ENCODE assay signal across 16 mouse cellular contexts in genomic region chr6:101293036-101293572, GRCm38 (mm10).
A peak's percentile ranks its signal among the peaks of the same experiment; 100 is the strongest.
DNase-seq lines count a peak whose midpoint lies in the region; ATAC-seq lines count a peak whose summit lies in the region.
"Had no signal": no experiment of that assay in that cellular context is flagged by ENCODE, and none has a peak within 500 bp of the region (broad histone marks: within the 10 kb centered on the region; RNA-seq: fewer than 3 reads in every experiment).

No protein-coding gene starts in this region.

- no peaks in the 10 kb centered on the region for H3K27me3 ChIP-seq in kidney, embryonic 14.5 days (ENCODE audit: control insufficient read depth, insufficient read depth, low read length)
- H3K27me3 ChIP-seq: hindbrain, embryonic 12.5 days; liver, embryonic 15.5 days; neural tube, embryonic 13.5 days had no signal

- no peaks in the 10 kb centered on the region for H3K36me3 ChIP-seq in kidney, embryonic 14.5 days (ENCODE audit: control insufficient read depth, insufficient read depth, low read length)
- H3K36me3 ChIP-seq: hindbrain, embryonic 12.5 days; liver, embryonic 15.5 days; midbrain, embryonic 10.5 days; neural tube, embryonic 13.5 days had no signal

- peak; percentile 85 for ATAC-seq in kidney, embryonic 14.5 days (ENCODE audit: low FRiP score, low TSS enrichment)
- peak; percentile 62 for ATAC-seq in erythroid progenitor cell, adult 5-6 weeks (replicated peaks; ENCODE audit: low FRiP score, poor library complexity, severe bottlenecking)
- peak; percentile 47; the same call in 1 of the 2 replicates for ATAC-seq in megakaryocyte-erythroid progenitor cell, adult 5-6 weeks (replicated peaks; ENCODE audit: low FRiP score, low TSS enrichment, poor library complexity, severe bottlenecking)
- ATAC-seq in activated CD4-positive, CD25-positive, alpha-beta regulatory T cell, adult 4 months = no peak

- 45% methylated on average over 12 of the region's 12 CpGs for WGBS in kidney, embryonic 14.5 days

- no peaks in the 10 kb centered on the region for H3K9me3 ChIP-seq in kidney, embryonic 14.5 days (ENCODE audit: control insufficient read depth, low read length)
- H3K9me3 ChIP-seq: hindbrain, embryonic 12.5 days; liver, embryonic 15.5 days; midbrain, embryonic 10.5 days; neural tube, embryonic 13.5 days had no signal

- H3K27ac ChIP-seq in kidney, embryonic 14.5 days (ENCODE audit: low read depth, low read length) = no peak overlapping the region; the same call in 1 of the 2 replicates
- H3K27ac ChIP-seq: hindbrain, embryonic 12.5 days; layer of hippocampus, adult 2 months; liver, embryonic 15.5 days; midbrain, embryonic 10.5 days; neural tube, embryonic 13.5 days had no signal

- no peak overlapping the region for H3K4me2 ChIP-seq in kidney, embryonic 14.5 days (replicated peaks; ENCODE audit: low read depth, low read length)
- H3K4me2 ChIP-seq: hindbrain, embryonic 12.5 days; liver, embryonic 15.5 days; neural tube, embryonic 13.5 days had no signal

- peaks cover 20% of the 10 kb centered on the region for H3K4me1 ChIP-seq in kidney, embryonic 14.5 days (ENCODE audit: control insufficient read depth, insufficient read depth, low read length)

- no peak overlapping the region for H3K9ac ChIP-seq in kidney, embryonic 14.5 days (ENCODE audit: low read depth, low read length)
- H3K9ac ChIP-seq: hindbrain, embryonic 12.5 days; liver, embryonic 15.5 days; neural tube, embryonic 13.5 days had no signal

- DNase-seq in kidney, postnatal 10 days = no peak
- DNase-seq in ZHBTc4 (ENCODE audit: low read depth, low spot score) = peak; percentile 79
- DNase-seq in cerebellum, adult 9-11 months = no peak
- no peak for DNase-seq in layer of hippocampus, postnatal 10 days (ENCODE audit: low spot score in 2 of 2)
- DNase-seq: adrenal gland, adult 2 months; cerebellum, adult 11-12 months; right cerebral cortex, postnatal 4 days had no signal

- H3K4me3 ChIP-seq in kidney, embryonic 14.5 days (ENCODE audit: low read length) = no peak overlapping the region
- H3K4me3 ChIP-seq: hindbrain, embryonic 12.5 days; layer of hippocampus, adult 2 months; liver, embryonic 15.5 days; midbrain, embryonic 10.5 days; neural tube, embryonic 13.5 days had no signal
